14 mouse cellular contexts compared by ENCODE assay signal in the genomic region with DNA sequence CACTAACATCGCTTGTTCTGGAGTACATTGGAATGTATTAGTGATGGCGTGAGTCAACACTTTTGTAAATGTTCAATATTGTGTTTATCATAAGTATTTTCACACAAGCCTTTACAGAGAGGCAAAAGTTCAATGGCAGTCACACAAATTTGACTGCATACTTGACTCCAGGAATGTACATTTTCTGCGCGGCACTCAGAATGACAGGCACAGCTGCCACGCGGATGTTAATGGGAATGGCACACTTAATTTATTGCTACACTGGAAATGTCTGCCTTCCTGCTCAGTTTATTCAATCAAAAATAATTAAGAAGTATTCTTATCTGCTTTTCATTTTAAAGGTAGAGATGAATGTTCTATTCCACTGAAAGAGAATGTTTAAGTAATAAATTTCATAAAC.
"Had no signal": no experiment of that assay in that cellular context is flagged by ENCODE, and none has a peak within 500 bp of the region (broad histone marks: within the 10 kb centered on the region; RNA-seq: fewer than 3 reads in every experiment).

No protein-coding gene starts in this region.

- H3K9me3 ChIP-seq: limb, embryonic 13.5 days; liver, embryonic 15.5 days; lung, embryonic 15.5 days had no signal

- H3K27me3 ChIP-seq: limb, embryonic 13.5 days; liver, embryonic 15.5 days; lung, embryonic 15.5 days had no signal

- H3K36me3 ChIP-seq: liver, embryonic 15.5 days had no signal

- H3K4me1 ChIP-seq: limb, embryonic 13.5 days; liver, embryonic 15.5 days had no signal

- H3K4me3 ChIP-seq: limb, embryonic 13.5 days; liver, embryonic 15.5 days; lung, embryonic 15.5 days had no signal

- H3K27ac ChIP-seq: kidney, postnatal 0 days; limb, embryonic 13.5 days; liver, embryonic 15.5 days; lung, embryonic 15.5 days had no signal

- H3K4me2 ChIP-seq: limb, embryonic 13.5 days; liver, embryonic 11.5 days; liver, embryonic 15.5 days; lung, embryonic 15.5 days had no signal

- DNase-seq: kidney, adult 11 months; kidney, adult 9 months; kidney, postnatal 36 days; layer of hippocampus, adult 9-11 months; layer of hippocampus, postnatal 36 days; right cerebral cortex, postnatal 4 days; spleen, adult 18-20 months; thymus, adult 18-20 months; thymus, postnatal 14 days had no signal

- H3K9ac ChIP-seq: limb, embryonic 13.5 days; liver, embryonic 15.5 days; lung, embryonic 15.5 days had no signal
